Mouse (Mus musculus) left cerebral cortex, adult 8-10 months (tissue): Measurements from ENCODE around the gene Sema5a. TPM values are rescaled to one million over a fixed set of nuclear protein-coding genes. Genes with fewer than 3 reads are reported as not detected.

ENCODE experiments used
- DNase-seq, 2 experiments: peaks; one replicate each; pipeline ENCODE4 v3.0.0; 2022; ENCODE audit warnings: low spot score in 2 of 2
- total RNA-seq, 4 experiments: library from RNA; stranded (reverse); gene quantifications; 2 replicates each; pipeline ENCODE4 v1.2.4; 2022

Sema5a gene
- total RNA-seq, 4 experiments from 2014 or later: 19.8 to 25.7 (median 23.5) TPM

GRCm38 (mm10) chr15:32623037-32623739 is 378.6 kb downstream of the Sema5a start:
- no peak for DNase-seq

DNA sequence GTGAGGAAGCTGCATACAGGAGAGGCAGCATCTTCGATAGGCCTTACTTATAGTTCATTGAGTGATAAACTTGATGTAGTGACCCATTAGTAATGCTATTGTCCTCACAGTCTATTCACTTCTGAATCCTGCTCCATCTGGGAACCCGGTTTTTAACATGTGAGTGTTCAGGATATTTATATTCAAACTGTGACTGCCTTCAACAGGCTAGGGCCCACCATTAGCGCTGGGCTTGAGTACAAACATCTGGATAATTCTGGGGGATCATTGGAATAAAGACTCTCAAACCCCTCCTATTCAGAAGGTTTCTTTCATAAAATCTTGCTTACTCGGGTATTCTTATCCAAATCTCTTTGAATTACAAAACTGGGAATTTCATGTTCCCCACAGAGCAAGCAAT is 379.5 kb downstream of the Sema5a start:
- no peak for DNase-seq

DNA sequence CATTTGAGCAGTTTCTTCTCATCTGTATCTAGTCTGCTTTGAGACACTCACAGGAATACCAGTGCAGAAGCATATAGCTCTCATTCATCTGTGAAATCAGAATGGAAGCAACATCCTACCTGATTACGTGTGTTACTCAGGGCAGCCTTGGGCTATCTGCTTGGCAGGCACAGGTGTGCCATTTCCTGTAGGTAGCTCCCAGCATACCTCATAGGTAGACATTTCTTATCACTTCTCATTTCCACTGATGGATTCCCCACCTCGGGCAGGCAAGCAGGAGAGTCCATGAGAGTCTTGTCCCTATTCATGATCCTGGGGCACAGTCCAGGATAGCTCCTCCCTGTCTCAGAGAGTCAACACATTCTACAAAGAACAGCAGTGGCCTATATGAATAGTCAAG is 381.4 kb downstream of the Sema5a start:
- DNase-seq: no peak

DNA sequence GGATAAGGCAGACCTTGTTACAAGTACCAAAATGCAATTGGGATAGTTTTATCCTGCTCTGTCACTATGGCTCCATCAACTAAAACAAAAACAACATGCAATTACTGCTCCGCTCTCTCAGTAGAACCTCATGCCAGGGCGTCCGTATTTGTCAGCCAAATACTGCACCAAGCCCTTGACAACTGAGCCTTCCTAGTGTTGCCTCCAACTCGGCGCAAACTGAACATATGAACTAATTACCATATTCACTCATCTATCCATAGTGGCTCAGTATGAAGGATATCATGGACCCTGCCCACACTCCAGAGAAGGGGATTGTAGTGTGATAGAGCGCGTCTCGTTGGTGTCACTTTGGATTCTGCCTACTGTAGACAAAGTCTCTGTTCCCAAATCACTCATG is 389.1 kb downstream of the Sema5a start:
- DNase-seq: no peak

- no peak for DNase-seq
These were observed 393.3 kb downstream of the Sema5a start for GRCm38 (mm10) chr15:32637879-32638278.

- DNase-seq: no peak
These were observed 402.6 kb downstream of the Sema5a start for GRCm38 (mm10) chr15:32647061-32647687.

- DNase-seq: no peak
These were observed 409.4 kb downstream of the Sema5a start for GRCm38 (mm10) chr15:32654046-32654445.

GRCm38 (mm10) chr15:32656017-32656416 is 411.4 kb downstream of the Sema5a start:
- no peak for DNase-seq

GRCm38 (mm10) chr15:32676446-32676845 is 431.8 kb downstream of the Sema5a start:
- no peak for DNase-seq

GRCm38 (mm10) chr15:32685152-32685551 is 440.5 kb downstream of the Sema5a start:
- DNase-seq: no peak

- no peak for DNase-seq
These were observed 446.4 kb downstream of the Sema5a start for GRCm38 (mm10) chr15:32691021-32691420.

GRCm38 (mm10) chr15:32693006-32693405 is 448.4 kb downstream of the Sema5a start:
- DNase-seq: no peak

- DNase-seq: no peak
These were observed 472.8 kb downstream of the Sema5a start for GRCm38 (mm10) chr15:32717298-32717985.

GRCm38 (mm10) chr15:32718293-32718963 is 473.8 kb downstream of the Sema5a start:
- peak; percentile 21 to 36 for DNase-seq

DNA sequence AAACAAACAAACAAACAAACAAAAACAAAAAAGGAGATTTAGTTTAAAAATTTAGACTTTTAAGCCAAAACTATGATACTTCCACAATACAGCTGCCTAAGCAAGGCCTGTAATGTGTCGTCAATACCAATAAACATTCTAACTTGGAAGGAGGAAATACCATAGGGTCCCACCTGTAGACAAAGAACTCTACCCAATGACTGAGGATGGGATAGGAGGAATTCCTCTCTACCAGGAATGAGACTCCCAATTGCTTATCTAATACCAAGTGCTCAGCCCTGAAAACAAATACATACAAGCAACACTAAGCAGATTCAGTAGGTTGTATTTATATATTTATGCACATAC is 474.3 kb downstream of the Sema5a start:
- no peak for DNase-seq

GRCm38 (mm10) chr15:32730839-32731238 is 486.2 kb downstream of the Sema5a start:
- DNase-seq: peak in 1 of 2 experiments; percentile 13

Other genes starting within 250 kb of the Sema5a start
- not detected for gene Tas2r119, start 67.5 kb upstream of the Sema5a start, total RNA-seq